Comparison of ENCODE assay signal across 7 mouse cellular contexts in the genomic region with DNA sequence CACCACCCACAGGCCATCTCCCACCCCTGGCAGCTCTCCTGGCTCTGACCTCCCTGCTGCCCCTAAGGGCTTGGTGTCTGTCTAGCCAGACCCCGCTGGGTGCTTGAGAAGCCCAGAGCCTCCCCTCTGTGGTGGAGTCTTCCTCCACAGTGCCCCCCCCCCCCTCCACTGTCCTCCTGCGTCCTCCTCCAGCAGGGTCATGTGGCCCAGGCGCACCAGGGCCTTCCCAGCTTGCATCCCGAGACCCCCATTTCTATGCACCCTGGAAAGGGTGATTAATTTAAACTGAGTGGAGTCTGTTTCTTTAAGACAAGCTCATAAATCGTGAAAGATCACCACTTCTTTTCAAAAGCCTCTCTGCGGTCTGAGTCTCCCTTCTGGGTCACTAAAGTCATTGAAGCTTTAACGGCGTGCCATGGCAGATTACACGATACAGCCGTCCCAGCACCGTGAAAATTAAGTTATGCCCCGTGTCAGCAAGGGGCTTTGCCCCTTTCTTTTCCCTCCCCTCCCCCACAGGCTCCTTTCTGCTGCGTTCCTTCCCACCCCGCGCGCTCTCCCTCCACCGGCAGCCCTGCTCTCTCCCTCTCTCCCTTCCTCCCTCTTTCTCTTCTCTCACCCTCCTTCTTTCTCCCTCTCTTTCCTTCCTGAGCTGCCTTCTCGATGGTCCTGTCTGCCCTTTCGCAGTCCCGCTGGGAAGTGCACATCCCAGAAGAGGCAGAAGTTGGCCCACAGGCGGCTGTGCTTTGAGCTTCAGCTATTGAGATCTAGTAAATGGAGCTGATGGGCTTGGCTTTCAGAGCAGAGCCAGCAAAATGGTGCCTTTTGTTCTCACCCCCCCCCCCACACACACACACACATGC. TPM values are rescaled to one million over a fixed set of nuclear protein-coding genes. Genes with fewer than 3 reads are reported as not detected.
DNase-seq lines count a peak whose midpoint lies in the region; ATAC-seq and TF ChIP-seq lines count a peak whose summit lies in the region.

No protein-coding gene starts in this region.

- WGBS in heart, postnatal 0 days: 7% methylated on average over 21 of the region's 21 CpGs
- 7% methylated on average over 21 of the region's 21 CpGs for WGBS in liver, embryonic 11.5 days

- ATAC-seq in heart, postnatal 0 days (ENCODE audit: insufficient read depth, low read depth): no peak
- ATAC-seq in liver, embryonic 11.5 days (replicated peaks; ENCODE audit: low FRiP score): no peak

- H3K4me3 ChIP-seq in E14TG2a.4 (replicated peaks; ENCODE audit: low read length): 0 out of 2 replicates have a peak overlapping the region, but pooled peaks have one; percentile 4
- H3K4me3 ChIP-seq in heart, postnatal 0 days (ENCODE audit: low read depth, low read length): peak overlapping the region; percentile 42
- H3K4me3 ChIP-seq in liver, embryonic 11.5 days (ENCODE audit: low read depth, low read length): 0 out of 2 replicates have a peak overlapping the region, but pooled peaks have one; percentile 10

- H3K9me3 ChIP-seq in E14TG2a.4 (ENCODE audit: low read length): no peaks in the 10 kb centered on the region
- 0 out of 2 replicates have a peak, but pooled peaks cover 7% of the 10 kb centered on the region for H3K9me3 ChIP-seq in heart, postnatal 0 days (replicated peaks; ENCODE audit: control insufficient read depth, low read length)
- H3K9me3 ChIP-seq in liver, embryonic 11.5 days (ENCODE audit: control insufficient read depth, low read length): no peaks in the 10 kb centered on the region

- peak overlapping the region; percentile 51; the same call in 1 of the 2 replicates for H3K9ac ChIP-seq in heart, postnatal 0 days (replicated peaks; ENCODE audit: low read depth, low read length)
- no peak overlapping the region for H3K9ac ChIP-seq in liver, embryonic 11.5 days (ENCODE audit: low read depth, low read length)

- DNase-seq in Muller cell, postnatal 12 days (ENCODE audit: inconsistent ontology term): peak; percentile 37
- peak; percentile 7 for DNase-seq in heart, postnatal 0 days (ENCODE audit: low spot score)
- no peak for DNase-seq in liver, embryonic 11.5 days (ENCODE audit: low spot score)
- no peak for DNase-seq in testis, postnatal 10 days (ENCODE audit: low spot score)
- DNase-seq in cerebellum, postnatal 36 days: no peak
- DNase-seq in c-Kit-positive CD71-positive TER-119-positive erythroid progenitor cells, embryonic 14.5 days (ENCODE audit: low spot score): no peak

- TF ChIP-seq CTCF in E14TG2a.4 (conservative IDR thresholded peaks at IDR 0.05; ENCODE audit: low read length): no peak
- no peak for TF ChIP-seq CTCF in heart, postnatal 0 days (IDR thresholded peaks at IDR 0.05; ENCODE audit: low read depth)

- peaks cover 10% of the 10 kb centered on the region; the same call in 1 of the 2 replicates for H3K4me1 ChIP-seq in E14TG2a.4 (replicated peaks; ENCODE audit: low read depth, low read length)
- no peaks in the 10 kb centered on the region for H3K4me1 ChIP-seq in heart, postnatal 0 days (ENCODE audit: control insufficient read depth, insufficient read depth)
- no peaks in the 10 kb centered on the region for H3K4me1 ChIP-seq in liver, embryonic 11.5 days (replicated peaks; ENCODE audit: control insufficient read depth, insufficient read depth, low read length)

- H3K27me3 ChIP-seq in E14TG2a.4 (ENCODE audit: insufficient read depth, low read length): peaks cover 14% of the 10 kb centered on the region
- H3K27me3 ChIP-seq in heart, postnatal 0 days (ENCODE audit: control insufficient read depth, insufficient read depth, low read length): no peaks in the 10 kb centered on the region
- H3K27me3 ChIP-seq in liver, embryonic 11.5 days (replicated peaks; ENCODE audit: control insufficient read depth, insufficient read depth, low read length): no peaks in the 10 kb centered on the region; the same call in 1 of the 2 replicates

- no peaks in the 10 kb centered on the region for H3K36me3 ChIP-seq in E14TG2a.4 (ENCODE audit: insufficient read depth, low read length)
- H3K36me3 ChIP-seq in heart, postnatal 0 days (replicated peaks; ENCODE audit: control insufficient read depth, insufficient read depth, low read length): no peaks in the 10 kb centered on the region
- H3K36me3 ChIP-seq in liver, embryonic 11.5 days (ENCODE audit: control insufficient read depth, insufficient read depth, low read length): no peaks in the 10 kb centered on the region

- no peak overlapping the region for H3K27ac ChIP-seq in heart, postnatal 0 days (ENCODE audit: low read depth)
- H3K27ac ChIP-seq in liver, embryonic 11.5 days (ENCODE audit: low read depth, low read length): no peak overlapping the region

- peak overlapping the region; percentile 63 for H3K4me2 ChIP-seq in heart, postnatal 0 days (ENCODE audit: low read depth, low read length)
- H3K4me2 ChIP-seq in liver, embryonic 11.5 days: peak overlapping the region; percentile 50

- no peak for TF ChIP-seq EP300 in heart, postnatal 0 days (IDR thresholded peaks at IDR 0.05; ENCODE audit: low read depth)

RNA-seq across cellular contexts. Expression of gene Gas1, which starts 29.9 kb away (rescaled TPM):
- total RNA-seq in heart, postnatal 0 days (2014; rRNA removed; ENCODE audit: low replicate concordance): 85.9 and 116 TPM in 2 replicates
- polyA plus RNA-seq in heart, postnatal 0 days (2015; fragmentation: Nextera tagmentation; extraction: Ambion mirVana): 20.3 and 24.9 TPM in 2 replicates
- 27.5 and 29.4 TPM in 2 replicates for polyA plus RNA-seq in liver, embryonic 11.5 days (2014; fragmentation: Nextera tagmentation; extraction: Ambion mirVana)

Comparison
In these comparisons a context has a peak if more than half of its experiments do, and no peak if none do; other contexts are left out.
1. DNase-seq: peak in Muller cell, postnatal 12 days (single experiment) and heart, postnatal 0 days (single experiment); none in liver, embryonic 11.5 days (single experiment), testis, postnatal 10 days (single experiment), cerebellum, postnatal 36 days (0 of 2) and c-Kit-positive CD71-positive TER-119-positive erythroid progenitor cells, embryonic 14.5 days (single experiment).
2. Peak in every context shown above with its lines, with median percentiles within 50 percentile points of each other: H3K4me3 ChIP-seq.